Mouse (Mus musculus) brain, adult 10 weeks (tissue): Measurements from ENCODE around the gene Olfr1012. TPM values are rescaled to one million over a fixed set of nuclear protein-coding genes. Genes with fewer than 3 reads are reported as not detected.

Experiments
- polyA plus RNA-seq: library from polyadenylated mRNA; stranded (reverse); fragments of 350-450 nt; fragmentation: Illumina TruSeq; extraction: RNeasy Lipid Tissue Mini Kit (QIAGEN cat#74804); gene quantifications from one replicate; pipeline ENCODE4 v1.2.3, GENCODE M21; 2015; ENCODE audit warnings: low read depth, low replicate concordance

The Olfr1012 gene
- polyA plus RNA-seq = not detected

DNA sequence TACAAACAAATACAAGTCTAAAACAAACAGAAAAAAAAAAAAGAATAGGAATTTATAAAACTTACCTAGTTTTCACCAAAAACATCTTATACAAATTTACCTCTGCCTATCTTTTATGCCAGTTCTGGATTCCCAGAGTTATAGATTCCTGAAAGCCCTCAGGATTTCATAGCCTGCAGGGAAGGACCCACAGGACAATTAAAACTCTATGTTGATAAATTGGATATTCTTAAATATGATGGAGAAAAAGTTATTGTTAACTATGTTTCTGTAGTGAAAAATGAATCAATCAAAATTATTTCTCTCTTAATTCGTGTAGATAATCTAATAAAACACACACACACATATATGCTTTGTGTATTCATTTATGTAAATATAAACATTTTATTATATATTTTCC is at the start of gene Olfr1012:
Olfr1012 (minus strand) TSS at position 101 of the 400 bp plus-strand sequence.

DNA sequence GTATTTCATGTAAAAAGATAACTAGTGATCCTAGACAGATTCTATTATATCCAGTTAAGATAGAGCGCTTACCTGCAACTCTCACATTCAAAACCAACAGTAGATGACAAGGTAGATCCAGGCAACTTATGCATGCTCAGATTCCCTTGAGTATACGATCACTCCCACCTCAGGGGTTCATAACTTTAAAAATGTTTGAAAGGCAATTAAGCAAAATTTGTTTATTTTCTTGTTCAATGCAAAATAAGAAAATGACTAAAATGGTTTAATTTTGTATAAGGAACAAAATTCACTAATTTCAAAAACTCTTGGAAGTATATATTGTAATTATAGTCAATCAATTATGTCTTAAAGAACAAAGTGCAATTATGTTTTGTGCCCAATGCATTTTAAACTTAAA is 39.9 kb upstream of the Olfr1012 start, which contains the start of gene Olfr1016:
Olfr1016 (minus strand) TSS at position 101 of the 400 bp plus-strand sequence.

DNA sequence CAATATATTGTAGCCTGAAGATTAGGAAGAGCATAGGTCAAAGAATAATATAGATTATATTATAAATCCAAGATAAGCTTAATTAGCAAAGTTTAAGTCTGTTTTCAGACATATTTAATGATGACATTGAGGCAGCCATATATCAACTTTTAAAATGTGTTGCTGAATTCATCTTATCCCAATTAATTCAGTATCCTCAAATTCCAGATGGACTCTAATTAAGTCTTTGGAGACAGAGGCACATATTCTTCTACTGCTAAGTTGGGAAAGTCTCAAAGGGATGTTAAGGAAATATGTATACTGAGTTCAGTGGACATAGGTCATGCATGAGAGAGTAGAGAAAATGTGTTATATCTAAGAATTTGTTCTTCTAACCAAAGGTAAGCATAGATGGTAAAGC is 19.2 kb upstream of the Olfr1012 start, which contains the start of gene Olfr1015:
Olfr1015 (plus strand) TSS at position 301 of the 400 bp plus-strand sequence.

DNA sequence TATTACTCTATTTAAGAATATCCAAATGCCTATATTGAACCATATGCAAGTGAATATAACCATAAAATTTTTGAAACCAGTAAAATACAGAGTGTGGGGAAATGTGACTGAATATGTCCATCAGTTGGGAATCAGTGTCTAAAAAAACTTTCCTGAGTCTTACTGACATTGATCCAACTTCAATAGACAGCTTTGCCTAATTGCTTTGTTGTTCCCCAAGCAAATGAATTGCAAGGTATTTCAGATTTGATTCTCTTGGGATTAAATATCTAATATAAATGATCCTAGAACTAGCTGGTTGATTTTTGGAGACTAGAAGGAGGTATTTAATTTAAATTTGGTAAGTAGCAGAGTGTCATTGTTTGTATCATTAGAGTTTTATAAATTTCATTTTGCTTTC is 9.8 kb upstream of the Olfr1012 start, which contains the start of gene Olfr1014:
Olfr1014 (plus strand) TSS at position 301 of the 400 bp plus-strand sequence.

DNA sequence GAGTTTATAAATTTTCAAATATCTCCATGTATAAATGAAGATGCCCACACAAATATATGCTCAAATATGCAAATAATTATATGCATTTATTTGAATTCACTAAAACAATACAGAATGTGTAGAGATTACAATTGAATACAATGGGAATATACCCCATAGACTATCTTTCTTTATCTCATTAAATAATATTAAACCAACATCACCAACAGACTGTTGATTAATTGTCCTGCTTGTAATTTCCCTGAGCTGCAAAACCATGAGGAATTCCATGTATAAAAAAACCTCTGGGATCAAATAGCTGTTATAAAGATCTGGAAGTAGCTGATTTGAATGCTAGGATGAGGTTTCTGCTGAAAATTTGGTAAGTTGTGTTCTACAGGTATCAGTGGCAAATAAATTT is 4.2 kb upstream of the Olfr1012 start, which contains the start of gene Olfr1013:
Olfr1013 (plus strand) TSS at position 301 of the 400 bp plus-strand sequence.

DNA sequence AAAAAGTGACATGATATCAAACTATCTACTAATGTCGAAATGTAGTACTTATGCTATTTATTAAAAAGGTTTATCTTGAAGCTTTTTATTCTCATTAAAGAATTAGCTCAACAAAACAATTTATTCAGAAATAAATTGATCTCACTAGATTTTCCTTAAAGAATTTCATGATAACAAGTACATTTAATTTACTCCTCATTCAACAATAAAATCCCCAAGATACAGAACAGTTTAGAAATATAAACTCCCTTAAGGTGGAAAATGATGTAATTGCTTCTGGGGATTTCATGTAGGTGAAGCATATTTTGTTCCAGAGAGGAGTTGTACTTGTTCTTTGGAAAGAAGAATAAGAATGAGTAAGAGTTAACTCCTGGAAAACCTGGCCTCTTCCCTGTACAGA is 47.4 kb downstream of the Olfr1012 start, which contains the start of gene Olfr1009:
Olfr1009 (plus strand) TSS at position 301 of the 400 bp plus-strand sequence.

Other genes starting within 250 kb of the Olfr1012 start
- 0.19 TPM for gene 4833423E24Rik, start 243.7 kb downstream of the Olfr1012 start, polyA plus RNA-seq
- not detected for gene Olfr996, start 183.6 kb downstream of the Olfr1012 start, polyA plus RNA-seq
- not detected for gene Olfr998, start 173.8 kb downstream of the Olfr1012 start, polyA plus RNA-seq
- not detected for gene Olfr1000, start 150.9 kb downstream of the Olfr1012 start, polyA plus RNA-seq
- not detected for gene Olfr1002, start 112.1 kb downstream of the Olfr1012 start, polyA plus RNA-seq
- gene Olfr154, start 98.3 kb downstream of the Olfr1012 start, polyA plus RNA-seq = not detected
- not detected for gene Olfr1006, start 84.0 kb downstream of the Olfr1012 start, polyA plus RNA-seq
- not detected for gene Olfr1008, start 73.3 kb downstream of the Olfr1012 start, polyA plus RNA-seq
- not detected for gene Olfr1009, start 47.3 kb downstream of the Olfr1012 start, polyA plus RNA-seq
- gene Olfr1013, start 4.3 kb upstream of the Olfr1012 start, polyA plus RNA-seq = not detected
- gene Olfr1014, start 9.9 kb upstream of the Olfr1012 start, polyA plus RNA-seq = not detected
- gene Olfr1015, start 19.3 kb upstream of the Olfr1012 start, polyA plus RNA-seq = not detected
- gene Olfr1016, start 39.8 kb upstream of the Olfr1012 start, polyA plus RNA-seq = not detected
- gene Olfr1018, start 55.7 kb upstream of the Olfr1012 start, polyA plus RNA-seq = not detected
- not detected for gene Olfr1019, start 82.7 kb upstream of the Olfr1012 start, polyA plus RNA-seq
- not detected for gene Olfr1020, start 84.3 kb upstream of the Olfr1012 start, polyA plus RNA-seq
- not detected for gene Olfr1022, start 105.8 kb upstream of the Olfr1012 start, polyA plus RNA-seq
- not detected for gene Olfr1023, start 122.9 kb upstream of the Olfr1012 start, polyA plus RNA-seq
- gene Olfr1024, start 142.3 kb upstream of the Olfr1012 start, polyA plus RNA-seq = not detected
- not detected for gene Olfr1025-ps1, start 152.4 kb upstream of the Olfr1012 start, polyA plus RNA-seq
- not detected for gene Olfr1026, start 158.8 kb upstream of the Olfr1012 start, polyA plus RNA-seq
- gene Olfr1028, start 187.7 kb upstream of the Olfr1012 start, polyA plus RNA-seq = not detected
- not detected for gene Olfr1029, start 211.1 kb upstream of the Olfr1012 start, polyA plus RNA-seq
- gene Olfr1030, start 216.5 kb upstream of the Olfr1012 start, polyA plus RNA-seq = not detected
- gene Olfr1031, start 227.5 kb upstream of the Olfr1012 start, polyA plus RNA-seq = not detected
- not detected for gene Olfr1032, start 242.8 kb upstream of the Olfr1012 start, polyA plus RNA-seq